Mouse (Mus musculus): ENCODE results near the gene Ccdc102a.

DNA sequence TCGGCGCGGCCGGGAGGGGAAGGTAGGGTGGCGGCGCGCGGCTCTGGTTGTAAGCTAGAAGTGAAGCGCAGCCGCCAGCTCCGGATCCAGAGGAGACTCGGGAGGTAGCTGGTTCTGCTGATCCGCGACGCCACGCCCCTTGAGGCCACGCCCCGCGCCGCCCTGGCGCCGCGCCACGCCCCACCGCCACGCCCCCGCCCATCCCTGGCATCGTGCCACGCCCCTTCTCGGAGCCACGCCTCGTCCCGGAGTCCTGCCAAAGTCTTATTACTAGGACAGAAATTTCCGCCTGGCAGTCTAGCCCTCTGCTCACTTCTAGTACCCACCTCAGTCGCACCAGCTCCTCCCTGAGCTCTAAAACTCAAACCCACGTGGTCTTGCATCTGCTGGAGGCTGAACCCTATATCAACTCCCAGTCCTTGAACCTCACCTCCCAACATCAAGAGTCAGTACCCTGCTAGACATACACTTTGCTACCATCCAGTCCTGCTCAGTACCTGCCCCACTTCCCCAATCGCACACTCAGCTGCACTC is 41.6 kb downstream of the Ccdc102a start, which contains the start of gene Dok4:
- TF ChIP-seq POLR2A (IDR thresholded peaks at IDR 0.05; ENCODE audit: extremely low read depth, insufficient read depth, low read length) (no peak), CTCF (IDR thresholded peaks at IDR 0.05; ENCODE audit: low read depth, low read length) (no peak)

All from liver, adult 2 months (tissue).